In genomic region chr7:45062239-45062835, GRCm38 (mm10) we compare ENCODE assay signal across 8 mouse cellular contexts. TPM values are rescaled to one million over a fixed set of nuclear protein-coding genes. Genes with fewer than 3 reads are reported as not detected.
DNase-seq lines count a peak whose midpoint lies in the region; ATAC-seq lines count a peak whose summit lies in the region.

Nosip (plus strand) TSS chr7:45062429.
Prrg2 (minus strand) TSS chr7:45062677.

- peaks cover 28% of the 10 kb centered on the region for H3K4me1 ChIP-seq in hindbrain, embryonic 14.5 days (replicated peaks; ENCODE audit: control insufficient read depth, insufficient read depth, low read length)

- no peaks in the 10 kb centered on the region for H3K36me3 ChIP-seq in hindbrain, embryonic 14.5 days (replicated peaks; ENCODE audit: control insufficient read depth, insufficient read depth)

- ATAC-seq in hindbrain, embryonic 14.5 days (ENCODE audit: low FRiP score): peak; percentile 89

- WGBS in hindbrain, embryonic 14.5 days: under 1% methylated on average over 31 of the region's 31 CpGs

- peak; percentile 100 for DNase-seq in R1 (ENCODE audit: low read depth, low spot score)
- peak; percentile 94 to 95 for DNase-seq in cerebellum, postnatal 25 days
- DNase-seq in frontal cortex, postnatal 25 days (ENCODE audit: low spot score in 2 of 2): peak; percentile 91 to 96
- DNase-seq in hindbrain, embryonic 14.5 days (ENCODE audit: low spot score): peak; percentile 96
- DNase-seq in layer of hippocampus, postnatal 36 days: peak; percentile 93 to 94
- peak; percentile 97 for DNase-seq in lung, postnatal 36 days
- DNase-seq in retina, postnatal 1 day: peak; percentile 99
- DNase-seq in urinary bladder, adult 18-20 months (ENCODE audit: low spot score in 2 of 2): peak; percentile 91 to 94

- H3K4me2 ChIP-seq in hindbrain, embryonic 14.5 days (replicated peaks): peak within 1 kb of the TSS; percentile 61

- peak within 1 kb of the TSS; percentile 43 for H3K4me3 ChIP-seq in hindbrain, embryonic 14.5 days (replicated peaks; ENCODE audit: low read length)

- H3K9ac ChIP-seq in hindbrain, embryonic 14.5 days: peak within 1 kb of the TSS; percentile 49

- H3K27me3 ChIP-seq in hindbrain, embryonic 14.5 days (ENCODE audit: control insufficient read depth, insufficient read depth, low read length): no peaks in the 10 kb centered on the region

- H3K9me3 ChIP-seq in hindbrain, embryonic 14.5 days (ENCODE audit: control insufficient read depth, low read length): no peaks in the 10 kb centered on the region

- peak within 1 kb of the TSS; percentile 83 for H3K27ac ChIP-seq in hindbrain, embryonic 14.5 days

RNA-seq across cellular contexts. Expression of gene Nosip, which starts in this region (rescaled TPM):
- 57.9 and 62.1 TPM in 2 replicates for polyA plus RNA-seq in hindbrain, embryonic 14.5 days (2014; fragmentation: Nextera tagmentation; extraction: Ambion mirVana)
- total RNA-seq in layer of hippocampus, postnatal 36 days (2021): 10 to 100 TPM; 51.0 to 51.3 TPM

RNA-seq across cellular contexts. Expression of gene Prrg2, which starts in this region (rescaled TPM):
- 12.8 and 13.9 TPM in 2 replicates for polyA plus RNA-seq in hindbrain, embryonic 14.5 days (2014; fragmentation: Nextera tagmentation; extraction: Ambion mirVana)
- 1 to 10 TPM; 5.5 to 6.1 TPM for total RNA-seq in layer of hippocampus, postnatal 36 days (2021)

Comparison
In these comparisons a context has a peak if more than half of its experiments do, and no peak if none do; other contexts are left out.
1. Peak in every context shown above with its lines: DNase-seq, ATAC-seq, H3K4me3 ChIP-seq and H3K27ac ChIP-seq.